ENCODE assay signal across 10 mouse cellular contexts in the genomic region with DNA sequence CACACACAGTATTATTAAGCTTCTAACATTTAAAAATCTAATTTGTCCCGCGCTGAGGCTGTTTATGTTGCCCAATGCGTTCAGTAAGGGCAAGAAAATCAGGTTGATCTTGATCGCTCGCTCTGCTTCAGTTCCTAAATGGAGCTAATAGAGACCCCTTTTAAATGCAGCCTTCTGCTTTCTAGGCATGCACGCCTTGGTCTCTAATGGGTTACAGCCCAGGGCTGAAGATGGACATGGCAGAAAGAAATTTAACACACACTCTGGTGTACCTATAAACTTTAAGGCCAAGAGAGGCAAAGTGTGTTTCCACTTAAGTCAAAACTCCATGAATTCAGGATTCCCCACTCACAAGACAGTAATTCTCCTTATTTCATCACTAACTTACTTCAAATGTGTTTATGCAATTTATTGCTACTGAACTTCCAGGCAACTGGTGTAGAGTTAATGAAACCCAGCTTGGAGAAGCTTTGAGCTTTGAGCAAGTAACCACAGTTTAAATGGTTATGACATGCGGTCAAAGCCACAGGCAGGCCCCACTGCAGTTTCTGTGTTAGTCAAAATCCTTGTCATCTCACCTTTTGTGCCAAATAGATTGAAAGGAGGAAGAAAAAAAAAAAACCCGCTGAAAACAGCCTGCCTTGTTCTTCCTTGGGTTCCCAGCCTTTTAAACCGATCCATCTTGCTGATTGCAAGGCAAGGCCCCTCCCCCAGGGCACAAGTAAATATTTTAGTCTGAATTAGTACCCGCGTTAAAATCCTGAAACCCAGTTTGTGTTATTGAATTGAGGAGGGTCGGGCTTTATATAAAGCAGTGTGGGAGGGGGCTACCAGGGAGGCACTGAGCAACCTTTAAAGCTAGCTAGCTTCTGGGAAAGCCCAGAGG. TPM values are rescaled to one million over a fixed set of nuclear protein-coding genes. Genes with fewer than 3 reads are reported as not detected.
DNase-seq lines count a peak whose midpoint lies in the region; ATAC-seq and TF ChIP-seq lines count a peak whose summit lies in the region.
"Had no signal": no experiment of that assay in that cellular context is flagged by ENCODE, and none has a peak within 500 bp of the region (broad histone marks: within the 10 kb centered on the region; RNA-seq: fewer than 3 reads in every experiment).

No protein-coding gene starts in this region.

- peaks cover 3% of the 10 kb centered on the region; the same call in 1 of the 2 replicates for H3K27me3 ChIP-seq in kidney, postnatal 0 days (ENCODE audit: insufficient read depth, low read length)
- 0 out of 2 replicates have a peak, but pooled peaks cover 2% of the 10 kb centered on the region for H3K27me3 ChIP-seq in embryonic facial prominence, embryonic 10.5 days (replicated peaks; ENCODE audit: low read depth, poor library complexity, severe bottlenecking)
- no peaks in the 10 kb centered on the region for H3K27me3 ChIP-seq in hindbrain, embryonic 16.5 days (replicated peaks; ENCODE audit: control insufficient read depth, insufficient read depth, low read length)

- H3K36me3 ChIP-seq in kidney, postnatal 0 days (ENCODE audit: insufficient read depth, low read length): no peaks in the 10 kb centered on the region
- H3K36me3 ChIP-seq in embryonic facial prominence, embryonic 10.5 days (replicated peaks): no peaks in the 10 kb centered on the region
- no peaks in the 10 kb centered on the region for H3K36me3 ChIP-seq in hindbrain, embryonic 16.5 days (ENCODE audit: control insufficient read depth, insufficient read depth, low read length)

- peak overlapping the region; percentile 92; the same call in 1 of the 2 replicates for H3K27ac ChIP-seq in kidney, postnatal 0 days
- peak overlapping the region; percentile 97 for H3K27ac ChIP-seq in embryonic facial prominence, embryonic 10.5 days (replicated peaks)
- peak overlapping the region; percentile 100 for H3K27ac ChIP-seq in hindbrain, embryonic 16.5 days (ENCODE audit: low read depth, low read length)

- peaks cover 21% of the 10 kb centered on the region for H3K4me1 ChIP-seq in kidney, postnatal 0 days (replicated peaks; ENCODE audit: insufficient read depth, low read length)
- peaks cover 83% of the 10 kb centered on the region for H3K4me1 ChIP-seq in embryonic facial prominence, embryonic 10.5 days
- H3K4me1 ChIP-seq in hindbrain, embryonic 16.5 days (ENCODE audit: control insufficient read depth, insufficient read depth, low read depth, low read length): peaks cover 47% of the 10 kb centered on the region

- DNase-seq in kidney, postnatal 0 days (ENCODE audit: low spot score): no peak
- DNase-seq in kidney, adult 18-20 months: no peak
- DNase-seq in embryonic facial prominence, embryonic 10.5 days (ENCODE audit: low spot score): peak; percentile 50
- DNase-seq in neural tube, embryonic 10.5 days (ENCODE audit: extremely low spot score, low spot score): peak; percentile 60
- DNase-seq in ovary, postnatal 36 days (ENCODE audit: low spot score): no peak
- no peak for DNase-seq in adrenal gland, adult (ENCODE audit: inconsistent age in 2 of 2, low spot score in 1 of 2)
- DNase-seq in thymus, postnatal 0 days (ENCODE audit: low spot score): no peak
- DNase-seq: lung, postnatal 36 days had no signal

- TF ChIP-seq CTCF in kidney, postnatal 0 days (IDR thresholded peaks at IDR 0.05; ENCODE audit: low read depth): no peak

- H3K9ac ChIP-seq in kidney, postnatal 0 days (ENCODE audit: low read depth, low read length): peak overlapping the region; percentile 24; the same call in 1 of the 2 replicates
- H3K9ac ChIP-seq in hindbrain, embryonic 16.5 days (ENCODE audit: low read depth, low read length): peak overlapping the region; percentile 94

- H3K4me3 ChIP-seq in kidney, postnatal 0 days (replicated peaks; ENCODE audit: low read depth, low read length): no peak overlapping the region
- peak overlapping the region; percentile 87 for H3K4me3 ChIP-seq in embryonic facial prominence, embryonic 10.5 days
- peak overlapping the region; percentile 85 for H3K4me3 ChIP-seq in hindbrain, embryonic 16.5 days (ENCODE audit: low read length)

- no peak for ATAC-seq in kidney, postnatal 0 days (replicated peaks; ENCODE audit: low FRiP score, low read depth)
- ATAC-seq in hindbrain, embryonic 16.5 days: no peak
- ATAC-seq: Patski had no signal

- 50% methylated on average over 12 of the region's 12 CpGs for WGBS in kidney, postnatal 0 days
- 12% methylated on average over 12 of the region's 12 CpGs for WGBS in embryonic facial prominence, embryonic 10.5 days
- WGBS in hindbrain, embryonic 16.5 days: 23% methylated on average over 12 of the region's 12 CpGs

- H3K9me3 ChIP-seq in kidney, postnatal 0 days (replicated peaks; ENCODE audit: low read length): no peaks in the 10 kb centered on the region
- H3K9me3 ChIP-seq in embryonic facial prominence, embryonic 10.5 days: no peaks in the 10 kb centered on the region
- no peaks in the 10 kb centered on the region for H3K9me3 ChIP-seq in hindbrain, embryonic 16.5 days (ENCODE audit: control insufficient read depth, low read length)

- H3K4me2 ChIP-seq in kidney, postnatal 0 days (ENCODE audit: low read length): peak overlapping the region; percentile 72
- H3K4me2 ChIP-seq in hindbrain, embryonic 16.5 days (ENCODE audit: low read length): peak overlapping the region; percentile 97

RNA-seq across cellular contexts. Expression of a gene that starts 3.9 kb away (rescaled TPM):
- polyA plus RNA-seq in kidney, postnatal 0 days (2015; fragmentation: Nextera tagmentation; extraction: Ambion mirVana): 6.0 and 8.2 TPM in 2 replicates
- 32.7 and 33.0 TPM in 2 replicates for polyA plus RNA-seq in embryonic facial prominence, embryonic 10.5 days (2016; fragmentation: Nextera tagmentation; extraction: Ambion mirVana)
- 32.2 and 38.8 TPM in 2 replicates for polyA plus RNA-seq in hindbrain, embryonic 16.5 days (2015; fragmentation: Nextera tagmentation; extraction: Ambion mirVana)
- polyA plus RNA-seq in thymus, postnatal 0 days (2015; fragmentation: Nextera tagmentation; extraction: Ambion mirVana): 0.91 and 1.3 TPM in 2 replicates

Comparison
In these comparisons a context has a peak if more than half of its experiments do, and no peak if none do; other contexts are left out.
1. DNase-seq: peak in embryonic facial prominence, embryonic 10.5 days (single experiment) and neural tube, embryonic 10.5 days (single experiment); none in kidney, postnatal 0 days (single experiment), kidney, adult 18-20 months (single experiment), ovary, postnatal 36 days (single experiment), adrenal gland, adult (0 of 2) and thymus, postnatal 0 days (single experiment).
2. Peak in every context shown above with its lines, with median percentiles within 50 percentile points of each other: H3K27ac ChIP-seq.